Mouse (Mus musculus): Measurements from ENCODE around the gene Fchsd2. TPM values are rescaled to one million over a fixed set of nuclear protein-coding genes. Genes with fewer than 3 reads are reported as not detected.

Fchsd2 gene
- polyA plus RNA-seq, 1 experiment: 0.02 TPM

GRCm38 (mm10) chr7:101107073-101107810 lies 14.6 kb downstream of the Fchsd2 start:
- peak overlapping the region; percentile 75 for H3K4me3 ChIP-seq (replicated peaks)
- peaks cover 4% of the 10 kb centered on the region for H3K27me3 ChIP-seq (ENCODE audit: control insufficient read depth)
- H3K36me3 ChIP-seq (ENCODE audit: control insufficient read depth): no peaks in the 10 kb centered on the region
- no peaks in the 10 kb centered on the region for H3K9me3 ChIP-seq (ENCODE audit: control insufficient read depth, low read length)
- peaks cover 29% of the 10 kb centered on the region for H3K4me1 ChIP-seq (ENCODE audit: control insufficient read depth)
- TF ChIP-seq TAL1 (IDR thresholded peaks at IDR 0.05; ENCODE audit: low read length): no peak
- no peak for TF ChIP-seq GATA1 (IDR thresholded peaks at IDR 0.05; ENCODE audit: low read length)

- peaks cover 29% of the 10 kb centered on the region for H3K4me1 ChIP-seq (ENCODE audit: control insufficient read depth)
- TF ChIP-seq GATA1 (IDR thresholded peaks at IDR 0.05; ENCODE audit: low read length) (no peak), TAL1 (IDR thresholded peaks at IDR 0.05; ENCODE audit: low read length) (no peak)
- H3K27me3 ChIP-seq (ENCODE audit: control insufficient read depth): peaks cover 4% of the 10 kb centered on the region
- H3K4me3 ChIP-seq (replicated peaks): peak overlapping the region; percentile 75
- H3K9me3 ChIP-seq (ENCODE audit: control insufficient read depth, low read length): no peaks in the 10 kb centered on the region
- no peaks in the 10 kb centered on the region for H3K36me3 ChIP-seq (ENCODE audit: control insufficient read depth)
Observed at GRCm38 (mm10) chr7:101107968-101108652, 15.4 kb downstream of the Fchsd2 start.

- TF ChIP-seq GATA1 (IDR thresholded peaks at IDR 0.05; ENCODE audit: low read length) (no peak), TAL1 (IDR thresholded peaks at IDR 0.05; ENCODE audit: low read length) (no peak)
- H3K36me3 ChIP-seq (ENCODE audit: control insufficient read depth): no peaks in the 10 kb centered on the region
- H3K4me1 ChIP-seq (ENCODE audit: control insufficient read depth): peaks cover 29% of the 10 kb centered on the region
- H3K27me3 ChIP-seq (ENCODE audit: control insufficient read depth): peaks cover 4% of the 10 kb centered on the region
- peak overlapping the region; percentile 75 for H3K4me3 ChIP-seq (replicated peaks)
- H3K9me3 ChIP-seq (ENCODE audit: control insufficient read depth, low read length): no peaks in the 10 kb centered on the region
Observed at GRCm38 (mm10) chr7:101108653-101109005, 16.0 kb downstream of the Fchsd2 start.

- Histone ChIP-seq H3K36me3 (ENCODE audit: control insufficient read depth) (no peaks in the 10 kb centered on the region), H3K27me3 (ENCODE audit: control insufficient read depth) (peaks cover 4% of the 10 kb centered on the region), H3K9me3 (ENCODE audit: control insufficient read depth, low read length) (no peaks in the 10 kb centered on the region), H3K4me1 (ENCODE audit: control insufficient read depth) (peaks cover 29% of the 10 kb centered on the region), H3K4me3 (replicated peaks) (peak overlapping the region; percentile 75)
- TF ChIP-seq TAL1 (IDR thresholded peaks at IDR 0.05; ENCODE audit: low read length) (no peak), GATA1 (IDR thresholded peaks at IDR 0.05; ENCODE audit: low read length) (no peak)
Observed at GRCm38 (mm10) chr7:101109006-101109855, 16.6 kb downstream of the Fchsd2 start.

GRCm38 (mm10) chr7:101109856-101110350 lies 17.2 kb downstream of the Fchsd2 start:
- Histone ChIP-seq H3K27me3 (ENCODE audit: control insufficient read depth) (peaks cover 4% of the 10 kb centered on the region), H3K9me3 (ENCODE audit: control insufficient read depth, low read length) (no peaks in the 10 kb centered on the region), H3K4me1 (ENCODE audit: control insufficient read depth) (peaks cover 29% of the 10 kb centered on the region), H3K4me3 (replicated peaks) (peak overlapping the region; percentile 75), H3K36me3 (ENCODE audit: control insufficient read depth) (no peaks in the 10 kb centered on the region)
- no peak for TF ChIP-seq GATA1 (IDR thresholded peaks at IDR 0.05; ENCODE audit: low read length)
- no peak for TF ChIP-seq TAL1 (IDR thresholded peaks at IDR 0.05; ENCODE audit: low read length)

GRCm38 (mm10) chr7:101113410-101113809 lies 20.7 kb downstream of the Fchsd2 start:
- Histone ChIP-seq H3K4me3 (replicated peaks) (no peak overlapping the region), H3K36me3 (ENCODE audit: control insufficient read depth) (no peaks in the 10 kb centered on the region; the same call in 1 of the 2 replicates), H3K4me1 (ENCODE audit: control insufficient read depth) (peaks cover 15% of the 10 kb centered on the region), H3K27me3 (ENCODE audit: control insufficient read depth) (peaks cover 4% of the 10 kb centered on the region), H3K9me3 (ENCODE audit: control insufficient read depth, low read length) (no peaks in the 10 kb centered on the region)
- TF ChIP-seq GATA1 (IDR thresholded peaks at IDR 0.05; ENCODE audit: low read length) (no peak), TAL1 (IDR thresholded peaks at IDR 0.05; ENCODE audit: low read length) (no peak)

- H3K27me3 ChIP-seq (ENCODE audit: control insufficient read depth): peaks cover 4% of the 10 kb centered on the region
- H3K9me3 ChIP-seq (ENCODE audit: control insufficient read depth, low read length): no peaks in the 10 kb centered on the region
- TF ChIP-seq GATA1 (IDR thresholded peaks at IDR 0.05; ENCODE audit: low read length) (no peak), TAL1 (IDR thresholded peaks at IDR 0.05; ENCODE audit: low read length) (no peak)
- no peaks in the 10 kb centered on the region; the same call in 1 of the 2 replicates for H3K36me3 ChIP-seq (ENCODE audit: control insufficient read depth)
- peaks cover 7% of the 10 kb centered on the region for H3K4me1 ChIP-seq (ENCODE audit: control insufficient read depth)
- no peak overlapping the region for H3K4me3 ChIP-seq (replicated peaks)
Observed at GRCm38 (mm10) chr7:101114328-101114727, 21.7 kb downstream of the Fchsd2 start.

GRCm38 (mm10) chr7:101119391-101119790 lies 26.7 kb downstream of the Fchsd2 start:
- no peak for TF ChIP-seq GATA1 (IDR thresholded peaks at IDR 0.05; ENCODE audit: low read length)
- no peak for TF ChIP-seq TAL1 (IDR thresholded peaks at IDR 0.05; ENCODE audit: low read length)
- no peaks in the 10 kb centered on the region for H3K4me1 ChIP-seq (ENCODE audit: control insufficient read depth)
- no peak overlapping the region for H3K4me3 ChIP-seq (replicated peaks)

More at GRCm38 (mm10) chr7:101119391-101119790, 26.7 kb downstream of the Fchsd2 start:
- H3K27me3 ChIP-seq (ENCODE audit: control insufficient read depth): no peaks in the 10 kb centered on the region
- H3K36me3 ChIP-seq (ENCODE audit: control insufficient read depth): no peaks in the 10 kb centered on the region; the same call in 1 of the 2 replicates
- H3K9me3 ChIP-seq (ENCODE audit: control insufficient read depth, low read length): no peaks in the 10 kb centered on the region
